Mouse (Mus musculus): Measurements from ENCODE around the gene Gm10271. TPM values are rescaled to one million over a fixed set of nuclear protein-coding genes. Genes with fewer than 3 reads are reported as not detected.

Gm10271 gene
- polyA plus RNA-seq, 1 experiment from 2014 or later = not detected

GRCm38 (mm10) chr10:116996236-116996600 is 23.8 kb upstream of the Gm10271 start:
- no peaks in the 10 kb centered on the region for H3K9me3 ChIP-seq
- H3K4me1 ChIP-seq = peaks cover 6% of the 10 kb centered on the region
- no peak overlapping the region for H3K27ac ChIP-seq
- peak; percentile 73 for ATAC-seq (ENCODE audit: borderline replicate concordance, extremely low read depth, low FRiP score, low TSS enrichment)
- no peaks in the 10 kb centered on the region for H3K36me3 ChIP-seq
- H3K4me2 ChIP-seq = no peak overlapping the region
- WGBS = 46% methylated on average over 6 of the region's 6 CpGs
- H3K9ac ChIP-seq = no peak overlapping the region
- H3K27me3 ChIP-seq = no peaks in the 10 kb centered on the region
- H3K4me3 ChIP-seq = no peak overlapping the region

GRCm38 (mm10) chr10:116995584-116996235 is 23.3 kb upstream of the Gm10271 start:
- Histone ChIP-seq H3K36me3 (no peaks in the 10 kb centered on the region), H3K27ac (no peak overlapping the region), H3K4me1 (peaks cover 6% of the 10 kb centered on the region), H3K9ac (no peak overlapping the region), H3K4me3 (no peak overlapping the region), H3K9me3 (no peaks in the 10 kb centered on the region), H3K4me2 (no peak overlapping the region), H3K27me3 (no peaks in the 10 kb centered on the region)
- no peak for ATAC-seq (ENCODE audit: borderline replicate concordance, extremely low read depth, low FRiP score, low TSS enrichment)
- 39% methylated on average over 6 of the region's 6 CpGs for WGBS

GRCm38 (mm10) chr10:116995162-116995561 is 22.8 kb upstream of the Gm10271 start:
- Histone ChIP-seq H3K27ac (no peak overlapping the region), H3K9ac (no peak overlapping the region), H3K9me3 (no peaks in the 10 kb centered on the region), H3K4me2 (no peak overlapping the region), H3K4me3 (no peak overlapping the region), H3K36me3 (no peaks in the 10 kb centered on the region), H3K27me3 (no peaks in the 10 kb centered on the region), H3K4me1 (peaks cover 6% of the 10 kb centered on the region)
- no peak for ATAC-seq (ENCODE audit: borderline replicate concordance, extremely low read depth, low FRiP score, low TSS enrichment)
- 77% methylated on average over 5 of the region's 5 CpGs for WGBS

GRCm38 (mm10) chr10:116993971-116994370 is 21.6 kb upstream of the Gm10271 start:
- Histone ChIP-seq H3K36me3 (no peaks in the 10 kb centered on the region), H3K9me3 (no peaks in the 10 kb centered on the region), H3K27me3 (no peaks in the 10 kb centered on the region), H3K27ac (no peak overlapping the region), H3K4me1 (peaks cover 6% of the 10 kb centered on the region), H3K9ac (no peak overlapping the region), H3K4me2 (no peak overlapping the region), H3K4me3 (no peak overlapping the region)
- no peak for ATAC-seq (ENCODE audit: borderline replicate concordance, extremely low read depth, low FRiP score, low TSS enrichment)
- 70% methylated on average over 8 of the region's 8 CpGs for WGBS

GRCm38 (mm10) chr10:116986264-116987082 is 14.1 kb upstream of the Gm10271 start, which contains the start of gene Best3:
Gene Best3, plus strand, starts transcription at chr10:116986314.
- WGBS = 33% methylated on average over 21 of the region's 21 CpGs
- H3K27me3 ChIP-seq = no peaks in the 10 kb centered on the region
- peak within 1 kb of the TSS; percentile 19 for H3K4me2 ChIP-seq

GRCm38 (mm10) chr10:116984836-116985235 is 12.4 kb upstream of the Gm10271 start:
- WGBS = 51% methylated on average over 12 of the region's 12 CpGs

More at GRCm38 (mm10) chr10:116986264-116987082, 14.1 kb upstream of the Gm10271 start, which contains the start of gene Best3:
- H3K27ac ChIP-seq = no peak within 1 kb of the TSS
- H3K9me3 ChIP-seq = no peaks in the 10 kb centered on the region
- H3K9ac ChIP-seq = no peak within 1 kb of the TSS
- no peak within 1 kb of the TSS for H3K4me3 ChIP-seq
- H3K36me3 ChIP-seq = no peaks in the 10 kb centered on the region
- ATAC-seq (ENCODE audit: borderline replicate concordance, extremely low read depth, low FRiP score, low TSS enrichment) = no peak
- H3K4me1 ChIP-seq = peaks cover 3% of the 10 kb centered on the region; the same call in 1 of the 2 replicates

GRCm38 (mm10) chr10:116982526-116982925 is 10.1 kb upstream of the Gm10271 start:
- WGBS = 51% methylated on average over 4 of the region's 4 CpGs
- H3K27ac ChIP-seq = no peak overlapping the region
- H3K4me2 ChIP-seq = no peak overlapping the region
- no peak overlapping the region for H3K9ac ChIP-seq
- no peaks in the 10 kb centered on the region for H3K9me3 ChIP-seq
- H3K27me3 ChIP-seq = no peaks in the 10 kb centered on the region
- peaks cover 3% of the 10 kb centered on the region; the same call in 1 of the 2 replicates for H3K4me1 ChIP-seq
- H3K36me3 ChIP-seq = no peaks in the 10 kb centered on the region
- no peak for ATAC-seq (ENCODE audit: borderline replicate concordance, extremely low read depth, low FRiP score, low TSS enrichment)
- no peak overlapping the region for H3K4me3 ChIP-seq

More at GRCm38 (mm10) chr10:116984836-116985235, 12.4 kb upstream of the Gm10271 start:
- no peak overlapping the region for H3K4me2 ChIP-seq
- H3K9ac ChIP-seq = no peak overlapping the region
- no peaks in the 10 kb centered on the region for H3K36me3 ChIP-seq
- no peak overlapping the region for H3K27ac ChIP-seq
- no peaks in the 10 kb centered on the region for H3K9me3 ChIP-seq
- no peaks in the 10 kb centered on the region for H3K27me3 ChIP-seq
- ATAC-seq (ENCODE audit: borderline replicate concordance, extremely low read depth, low FRiP score, low TSS enrichment) = no peak
- H3K4me3 ChIP-seq = no peak overlapping the region
- H3K4me1 ChIP-seq = peaks cover 3% of the 10 kb centered on the region; the same call in 1 of the 2 replicates

- no peak overlapping the region for H3K4me3 ChIP-seq
- no peak overlapping the region for H3K27ac ChIP-seq
- no peak overlapping the region for H3K4me2 ChIP-seq
- H3K36me3 ChIP-seq = no peaks in the 10 kb centered on the region
- no peak for ATAC-seq (ENCODE audit: borderline replicate concordance, extremely low read depth, low FRiP score, low TSS enrichment)
- WGBS = 77% methylated on average over 3 of the region's 3 CpGs
- no peaks in the 10 kb centered on the region for H3K9me3 ChIP-seq
- no peaks in the 10 kb centered on the region for H3K27me3 ChIP-seq
- no peaks in the 10 kb centered on the region for H3K4me1 ChIP-seq
- no peak overlapping the region for H3K9ac ChIP-seq
These were observed 8.5 kb upstream of the Gm10271 start for GRCm38 (mm10) chr10:116980888-116981287.

GRCm38 (mm10) chr10:116980273-116980672 is 7.9 kb upstream of the Gm10271 start:
- H3K9me3 ChIP-seq = no peaks in the 10 kb centered on the region
- H3K4me1 ChIP-seq = no peaks in the 10 kb centered on the region
- ATAC-seq (ENCODE audit: borderline replicate concordance, extremely low read depth, low FRiP score, low TSS enrichment) = no peak
- H3K36me3 ChIP-seq = no peaks in the 10 kb centered on the region
- H3K4me3 ChIP-seq = no peak overlapping the region
- H3K27ac ChIP-seq = no peak overlapping the region
- H3K9ac ChIP-seq = no peak overlapping the region
- 58% methylated on average over 4 of the region's 4 CpGs for WGBS
- H3K27me3 ChIP-seq = no peaks in the 10 kb centered on the region
- H3K4me2 ChIP-seq = no peak overlapping the region

- no peak for ATAC-seq (ENCODE audit: borderline replicate concordance, extremely low read depth, low FRiP score, low TSS enrichment)
- no peak overlapping the region for H3K4me2 ChIP-seq
- WGBS = 61% methylated on average over 9 of the region's 9 CpGs
These were observed 6.4 kb upstream of the Gm10271 start for GRCm38 (mm10) chr10:116978841-116979240.

GRCm38 (mm10) chr10:116977858-116978257 is 5.4 kb upstream of the Gm10271 start:
- no peaks in the 10 kb centered on the region for H3K4me1 ChIP-seq
- ATAC-seq (ENCODE audit: borderline replicate concordance, extremely low read depth, low FRiP score, low TSS enrichment) = no peak
- no peak overlapping the region for H3K4me2 ChIP-seq
- no peaks in the 10 kb centered on the region for H3K36me3 ChIP-seq
- no peak overlapping the region for H3K9ac ChIP-seq
- 67% methylated on average over 2 of the region's 2 CpGs for WGBS
- H3K27me3 ChIP-seq = no peaks in the 10 kb centered on the region
- H3K4me3 ChIP-seq = no peak overlapping the region
- H3K27ac ChIP-seq = no peak overlapping the region
- H3K9me3 ChIP-seq = no peaks in the 10 kb centered on the region

More at GRCm38 (mm10) chr10:116978841-116979240, 6.4 kb upstream of the Gm10271 start:
- no peak overlapping the region for H3K9ac ChIP-seq
- no peak overlapping the region for H3K27ac ChIP-seq
- H3K4me3 ChIP-seq = no peak overlapping the region
- H3K27me3 ChIP-seq = no peaks in the 10 kb centered on the region
- no peaks in the 10 kb centered on the region for H3K9me3 ChIP-seq
- no peaks in the 10 kb centered on the region for H3K36me3 ChIP-seq
- no peaks in the 10 kb centered on the region for H3K4me1 ChIP-seq

GRCm38 (mm10) chr10:116977455-116977854 is 5.0 kb upstream of the Gm10271 start:
- H3K4me1 ChIP-seq = no peaks in the 10 kb centered on the region
- H3K9ac ChIP-seq = no peak overlapping the region
- no peak for ATAC-seq (ENCODE audit: borderline replicate concordance, extremely low read depth, low FRiP score, low TSS enrichment)
- no peak overlapping the region for H3K4me3 ChIP-seq
- H3K27ac ChIP-seq = no peak overlapping the region
- H3K9me3 ChIP-seq = no peaks in the 10 kb centered on the region
- no peak overlapping the region for H3K4me2 ChIP-seq
- H3K36me3 ChIP-seq = no peaks in the 10 kb centered on the region
- no peaks in the 10 kb centered on the region for H3K27me3 ChIP-seq
- WGBS = 37% methylated on average over 4 of the region's 4 CpGs
